Mouse (Mus musculus): ENCODE data around the gene Nectin1. TPM values are rescaled to one million over a fixed set of nuclear protein-coding genes. Genes with fewer than 3 reads are reported as not detected.

Gene Nectin1
- polyA plus RNA-seq, 1 experiment from 2014 or later = 3.8 TPM

DNA sequence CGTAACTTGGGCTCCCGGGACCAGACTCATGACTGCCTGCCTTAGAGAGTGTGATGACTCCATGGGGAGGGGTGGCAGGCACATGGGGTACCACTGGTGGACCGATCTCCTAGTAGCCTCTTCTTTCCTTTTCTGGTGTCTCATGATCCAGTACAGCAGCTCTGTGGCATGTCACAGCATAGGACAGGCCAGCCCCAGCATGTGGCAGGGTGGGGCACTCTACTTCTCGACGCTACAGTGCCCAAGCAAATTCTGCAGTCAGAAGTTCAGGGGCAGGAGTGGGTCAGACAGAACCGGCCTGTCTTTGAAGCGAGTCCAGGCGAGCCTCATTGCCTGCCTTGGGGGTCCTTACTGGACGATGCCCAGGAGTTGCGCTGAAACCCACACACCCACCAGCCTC lies 13.4 kb downstream of the Nectin1 start:
- H3K27ac ChIP-seq = no peak overlapping the region
- H3K4me3 ChIP-seq = no peak overlapping the region
- WGBS = 68% methylated on average over 10 of the region's 10 CpGs
- DNase-seq (ENCODE audit: low spot score) = no peak
- no peaks in the 10 kb centered on the region for H3K9me3 ChIP-seq (replicated peaks)
- 0 out of 2 replicates have a peak, but pooled peaks cover 4% of the 10 kb centered on the region for H3K27me3 ChIP-seq (ENCODE audit: low read depth, poor library complexity, severe bottlenecking)
- no peaks in the 10 kb centered on the region for H3K36me3 ChIP-seq
- peaks cover 64% of the 10 kb centered on the region for H3K4me1 ChIP-seq

DNA sequence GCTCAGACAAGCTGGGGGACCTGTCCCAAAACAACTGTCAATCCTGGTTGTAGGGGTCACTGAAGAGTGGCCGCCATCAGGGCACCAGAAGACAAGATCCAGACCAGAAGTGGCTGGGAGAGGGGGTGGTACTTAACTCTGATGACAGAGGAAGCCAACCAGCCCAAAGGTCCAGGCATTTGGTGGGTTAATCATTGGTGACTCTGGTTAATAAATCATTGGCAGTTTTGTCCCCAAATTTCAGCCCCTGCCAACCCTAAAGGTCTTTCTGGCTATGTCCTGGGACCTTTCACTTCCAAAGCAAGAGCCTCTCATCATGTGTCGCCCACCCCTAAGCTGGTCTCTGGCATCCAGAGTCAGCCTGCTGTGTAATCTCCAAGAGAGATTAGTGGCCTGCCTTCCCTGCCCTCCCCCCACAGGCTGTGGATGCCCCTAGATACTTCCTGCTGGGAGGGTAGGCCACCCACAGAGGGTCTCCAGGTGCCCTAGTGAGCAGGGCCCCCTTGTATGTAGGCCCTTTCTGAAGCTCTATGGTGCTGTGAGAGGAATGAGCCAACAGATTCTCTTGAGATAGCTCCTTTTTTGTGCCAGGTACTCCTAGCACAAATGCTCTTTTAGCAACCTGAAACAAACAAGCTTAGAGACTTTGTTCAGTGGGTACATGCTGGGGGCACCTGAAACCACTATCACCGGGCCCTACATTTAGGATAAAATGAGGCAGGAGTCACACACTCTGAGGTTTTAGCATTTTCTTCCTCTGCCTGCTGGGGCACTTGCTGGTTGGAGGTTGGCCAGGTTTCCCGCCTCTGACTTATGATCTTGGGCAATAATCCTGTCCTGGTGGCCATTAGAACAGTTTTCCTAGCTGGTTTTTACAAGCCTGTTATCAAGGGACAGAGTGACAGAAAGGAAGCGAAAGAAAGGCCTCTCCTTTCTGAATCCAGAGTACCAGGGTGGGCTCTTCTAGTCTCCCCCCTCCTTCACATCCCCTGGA lies 14.5 kb downstream of the Nectin1 start:
- no peak overlapping the region for H3K4me3 ChIP-seq
- 0 out of 2 replicates have a peak, but pooled peaks cover 4% of the 10 kb centered on the region for H3K27me3 ChIP-seq (ENCODE audit: low read depth, poor library complexity, severe bottlenecking)
- DNase-seq (ENCODE audit: low spot score) = no peak
- WGBS = 43% methylated on average over 5 of the region's 5 CpGs
- H3K9me3 ChIP-seq (replicated peaks) = no peaks in the 10 kb centered on the region
- peaks cover 64% of the 10 kb centered on the region for H3K4me1 ChIP-seq
- no peaks in the 10 kb centered on the region for H3K36me3 ChIP-seq
- no peak overlapping the region for H3K27ac ChIP-seq

DNA sequence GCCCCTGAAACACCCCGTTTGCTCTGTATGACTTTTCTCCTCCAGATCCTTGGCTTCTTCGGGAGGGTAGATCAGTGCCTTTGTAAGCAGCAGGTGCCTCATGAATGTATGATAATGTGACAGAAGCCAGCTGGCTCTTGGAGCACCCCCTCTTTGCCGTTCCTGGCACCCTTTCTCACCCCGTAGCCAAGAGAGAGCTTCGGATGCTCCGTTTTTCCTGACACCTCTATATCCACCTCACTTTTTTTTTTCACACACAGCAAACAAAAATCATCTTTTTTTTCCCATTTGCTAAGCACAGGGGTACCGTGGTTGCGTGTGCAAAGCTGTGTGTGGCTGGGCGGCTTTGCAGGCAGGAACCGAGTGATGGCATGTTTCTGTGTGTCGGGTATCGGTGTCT lies 16.3 kb downstream of the Nectin1 start:
- Histone ChIP-seq H3K36me3 (0 out of 2 replicates have a peak, but pooled peaks cover 4% of the 10 kb centered on the region), H3K4me1 (peaks cover 49% of the 10 kb centered on the region), H3K27ac (no peak overlapping the region), H3K27me3 (ENCODE audit: low read depth, poor library complexity, severe bottlenecking) (no peaks in the 10 kb centered on the region), H3K4me3 (no peak overlapping the region), H3K9me3 (replicated peaks) (no peaks in the 10 kb centered on the region)
- DNase-seq (ENCODE audit: low spot score) = no peak
- WGBS = 88% methylated on average over 12 of the region's 12 CpGs

DNA sequence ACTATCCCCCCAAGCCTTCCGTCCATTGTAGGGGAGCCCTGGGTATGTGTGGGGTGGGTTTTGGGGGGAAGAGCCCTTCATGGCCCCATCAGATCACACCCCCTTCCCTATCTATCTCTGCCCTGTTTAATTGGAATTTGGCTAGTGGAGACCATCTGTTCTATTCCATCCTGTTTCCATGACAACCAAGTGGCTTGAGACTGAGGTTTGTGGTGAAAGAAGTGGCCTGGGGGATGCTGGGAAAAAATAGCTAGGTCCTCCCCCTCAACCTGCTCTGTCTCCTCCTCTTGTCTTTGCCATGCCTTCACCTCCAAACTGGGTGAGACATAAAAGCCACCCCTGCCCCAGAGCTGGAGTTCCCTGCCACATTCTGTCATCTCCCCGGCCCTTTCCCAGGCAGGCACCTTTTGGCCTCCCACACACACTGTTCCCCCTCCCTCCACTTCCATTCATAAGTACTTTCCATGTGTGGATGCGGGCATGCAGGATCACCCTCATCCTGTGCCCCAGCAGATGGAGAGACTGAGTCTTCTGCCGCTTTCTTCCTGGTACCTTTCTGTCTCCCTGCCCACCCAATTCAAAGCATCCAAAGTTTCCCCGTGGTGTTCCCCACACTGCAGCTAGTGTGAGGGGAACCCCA lies 17.5 kb downstream of the Nectin1 start:
- 0 out of 2 replicates have a peak, but pooled peaks cover 4% of the 10 kb centered on the region for H3K36me3 ChIP-seq
- H3K9me3 ChIP-seq (replicated peaks) = no peaks in the 10 kb centered on the region
- peak overlapping the region; percentile 42 for H3K27ac ChIP-seq
- H3K4me1 ChIP-seq = peaks cover 42% of the 10 kb centered on the region
- DNase-seq (ENCODE audit: low spot score) = no peak
- no peaks in the 10 kb centered on the region for H3K27me3 ChIP-seq (ENCODE audit: low read depth, poor library complexity, severe bottlenecking)
- 69% methylated on average over 5 of the region's 5 CpGs for WGBS
- no peak overlapping the region for H3K4me3 ChIP-seq

DNA sequence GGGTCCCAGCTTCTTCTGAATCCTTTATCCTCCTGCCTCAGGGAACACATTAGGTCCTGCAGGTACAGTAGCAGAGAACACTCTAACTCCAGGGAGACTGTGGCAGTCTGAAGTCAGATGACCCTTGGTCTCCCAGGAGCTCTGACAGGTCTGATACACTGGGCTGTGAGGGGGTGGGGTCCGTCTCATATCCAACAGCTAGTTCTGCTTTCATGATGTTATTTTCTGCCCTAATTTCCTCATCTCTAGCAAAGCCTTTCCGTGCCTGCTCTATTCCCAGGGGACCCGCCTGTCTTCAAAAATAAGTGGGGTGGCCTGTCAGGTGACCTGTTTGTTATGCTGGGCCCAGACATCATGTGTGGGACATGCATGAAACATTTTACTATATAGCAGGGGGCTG lies 18.2 kb downstream of the Nectin1 start:
- Histone ChIP-seq H3K27ac (peak overlapping the region; percentile 42; the same call in 1 of the 2 replicates), H3K4me3 (no peak overlapping the region), H3K9me3 (replicated peaks) (no peaks in the 10 kb centered on the region), H3K4me1 (peaks cover 35% of the 10 kb centered on the region), H3K36me3 (0 out of 2 replicates have a peak, but pooled peaks cover 4% of the 10 kb centered on the region), H3K27me3 (ENCODE audit: low read depth, poor library complexity, severe bottlenecking) (no peaks in the 10 kb centered on the region)
- WGBS = 80% methylated on average over 3 of the region's 3 CpGs
- DNase-seq (ENCODE audit: low spot score) = no peak

DNA sequence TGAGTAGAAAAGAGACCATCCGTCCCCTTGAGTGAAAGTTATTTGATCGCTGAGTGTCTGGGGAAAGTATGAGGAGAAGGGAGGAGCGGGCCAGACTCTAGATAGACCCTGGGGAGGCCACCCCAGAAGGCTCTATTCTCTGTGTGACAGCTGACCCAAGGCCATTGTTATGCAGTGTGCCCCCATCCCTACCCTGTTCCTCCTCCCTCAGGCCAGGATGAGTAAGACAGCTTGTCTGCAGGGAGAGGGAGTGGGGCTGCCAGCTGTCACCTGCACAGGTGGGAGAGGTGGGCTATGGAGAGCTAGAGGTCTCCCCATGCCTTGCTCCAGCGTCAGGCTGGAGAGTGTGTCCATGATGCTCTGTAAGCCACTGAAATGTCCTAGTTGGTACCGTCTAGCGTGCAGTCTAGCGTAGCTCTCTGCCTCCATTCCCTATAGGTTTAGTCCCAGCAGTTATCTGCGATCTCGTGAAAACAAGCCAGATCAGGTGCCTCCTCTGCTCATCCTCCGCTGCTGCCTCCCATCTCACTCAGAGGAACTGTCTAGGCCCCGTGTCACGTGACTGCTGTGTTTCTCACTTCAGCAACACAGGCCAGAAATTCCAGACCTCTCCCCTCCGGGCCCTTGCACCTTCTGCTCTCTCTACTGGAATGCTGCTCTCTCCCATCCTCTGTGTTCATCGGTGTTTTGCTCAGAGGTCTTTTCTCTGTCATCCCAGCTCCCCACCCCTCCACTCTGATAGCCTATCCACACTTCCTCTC lies 21.8 kb downstream of the Nectin1 start:
- WGBS = 68% methylated on average over 14 of the region's 14 CpGs
- no peaks in the 10 kb centered on the region for H3K9me3 ChIP-seq (replicated peaks)
- no peaks in the 10 kb centered on the region for H3K27me3 ChIP-seq (ENCODE audit: low read depth, poor library complexity, severe bottlenecking)
- no peak overlapping the region for H3K27ac ChIP-seq
- 0 out of 2 replicates have a peak, but pooled peaks cover 4% of the 10 kb centered on the region for H3K36me3 ChIP-seq
- H3K4me1 ChIP-seq = peaks cover 37% of the 10 kb centered on the region
- no peak for DNase-seq (ENCODE audit: low spot score)
- no peak overlapping the region for H3K4me3 ChIP-seq

DNA sequence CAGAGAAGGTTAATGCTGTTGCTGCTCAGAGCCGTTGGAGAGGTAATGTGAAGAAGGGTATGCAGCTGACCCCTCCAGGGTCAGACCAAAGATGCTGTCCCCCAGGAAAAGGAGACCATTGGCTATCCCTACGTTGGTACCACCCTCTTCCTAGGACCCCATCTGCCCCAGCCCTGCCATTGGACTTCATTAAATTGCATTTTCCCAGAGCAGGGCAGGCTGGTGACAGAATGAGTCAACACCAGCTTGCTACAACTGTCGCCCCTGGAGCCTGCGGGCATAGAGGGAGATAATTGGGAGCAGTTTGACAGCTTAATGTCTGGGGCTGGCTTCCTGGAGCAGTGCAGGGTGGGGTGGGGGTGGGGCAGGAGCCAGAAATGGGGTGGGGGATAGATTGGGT lies 25.0 kb downstream of the Nectin1 start:
- H3K27ac ChIP-seq = no peak overlapping the region
- H3K4me3 ChIP-seq = no peak overlapping the region

DNA sequence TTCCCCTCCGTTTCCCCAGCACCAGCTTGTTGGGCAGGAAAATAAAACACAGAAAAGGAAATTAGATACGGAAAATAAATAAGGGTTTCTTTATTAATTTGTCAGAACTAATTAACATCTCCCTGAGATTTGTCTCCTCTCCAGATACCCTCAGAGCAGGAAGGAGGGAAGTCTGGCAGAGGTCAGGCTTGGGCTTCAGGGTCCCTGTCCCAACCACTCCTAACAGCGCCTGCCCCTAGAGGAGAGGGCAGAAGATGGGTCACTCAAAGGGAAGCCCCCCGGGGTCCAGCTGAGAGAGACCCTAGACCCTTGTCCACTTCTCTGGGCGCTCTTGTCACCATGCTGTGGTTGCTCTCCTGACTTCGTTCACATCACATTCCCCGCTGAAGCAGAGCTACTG lies 25.4 kb downstream of the Nectin1 start:
- Histone ChIP-seq H3K27me3 (ENCODE audit: low read depth, poor library complexity, severe bottlenecking) (no peaks in the 10 kb centered on the region), H3K9me3 (replicated peaks) (no peaks in the 10 kb centered on the region), H3K4me3 (no peak overlapping the region), H3K36me3 (no peaks in the 10 kb centered on the region), H3K4me1 (peaks cover 42% of the 10 kb centered on the region), H3K27ac (no peak overlapping the region)
- WGBS = 66% methylated on average over 7 of the region's 7 CpGs
- DNase-seq (ENCODE audit: low spot score) = no peak

More for the DNA sequence above, 25.0 kb downstream of the Nectin1 start:
- Histone ChIP-seq H3K9me3 (replicated peaks) (no peaks in the 10 kb centered on the region), H3K27me3 (ENCODE audit: low read depth, poor library complexity, severe bottlenecking) (no peaks in the 10 kb centered on the region), H3K36me3 (0 out of 2 replicates have a peak, but pooled peaks cover 2% of the 10 kb centered on the region), H3K4me1 (peaks cover 38% of the 10 kb centered on the region)
- 4% methylated on average over 4 of the region's 4 CpGs for WGBS
- DNase-seq (ENCODE audit: low spot score) = no peak

DNA sequence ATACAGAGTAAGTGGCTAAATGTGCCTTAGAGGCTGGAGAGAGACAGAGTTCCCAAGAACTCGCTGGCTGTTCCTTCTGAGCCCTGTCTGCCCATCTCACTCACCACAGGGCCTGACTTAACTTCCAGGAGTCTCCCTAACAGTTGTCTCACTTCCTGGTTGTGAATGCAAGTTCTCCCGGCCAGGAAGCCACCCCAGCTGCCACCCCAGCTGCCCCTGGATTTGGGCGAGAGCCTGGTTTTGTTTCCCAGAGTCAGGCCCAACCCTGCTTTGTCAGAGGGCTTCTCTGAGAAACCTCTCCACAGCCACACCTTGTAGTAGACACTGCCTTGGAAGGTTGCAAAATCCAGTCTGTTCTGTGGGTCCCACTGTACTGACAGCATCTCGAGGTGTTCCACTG lies 26.2 kb downstream of the Nectin1 start:
- no peaks in the 10 kb centered on the region for H3K9me3 ChIP-seq (replicated peaks)
- H3K36me3 ChIP-seq = no peaks in the 10 kb centered on the region
- WGBS = 85% methylated on average over 4 of the region's 4 CpGs
- no peak overlapping the region for H3K4me3 ChIP-seq
- H3K27me3 ChIP-seq (ENCODE audit: low read depth, poor library complexity, severe bottlenecking) = no peaks in the 10 kb centered on the region
- H3K4me1 ChIP-seq = peaks cover 48% of the 10 kb centered on the region
- H3K27ac ChIP-seq = no peak overlapping the region
- no peak for DNase-seq (ENCODE audit: low spot score)

DNA sequence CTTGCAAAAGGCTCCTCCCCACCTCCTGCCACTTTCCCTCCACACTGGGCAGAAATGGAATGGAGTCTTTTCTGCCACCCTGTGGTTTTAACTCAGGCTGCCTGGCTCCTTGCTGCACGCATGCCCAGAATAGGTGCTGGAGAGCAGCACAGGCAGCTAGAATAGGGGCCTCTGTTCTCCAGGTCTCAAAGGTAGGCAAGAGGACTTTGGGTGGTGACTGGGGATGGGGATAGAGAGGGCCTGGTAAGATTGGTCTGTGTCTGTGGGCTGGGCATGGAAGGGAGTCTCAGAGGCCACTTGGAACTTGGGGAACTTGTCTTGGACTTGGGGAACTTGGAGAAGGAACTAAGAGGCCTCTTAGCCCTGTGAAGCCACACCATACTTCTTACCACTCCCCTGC lies 27.3 kb downstream of the Nectin1 start:
- no peaks in the 10 kb centered on the region for H3K27me3 ChIP-seq (ENCODE audit: low read depth, poor library complexity, severe bottlenecking)
- no peak for DNase-seq (ENCODE audit: low spot score)
- 84% methylated on average over 1 of the region's 1 CpGs for WGBS
- no peak overlapping the region for H3K4me3 ChIP-seq
- H3K9me3 ChIP-seq (replicated peaks) = no peaks in the 10 kb centered on the region
- H3K4me1 ChIP-seq = peaks cover 54% of the 10 kb centered on the region
- no peak overlapping the region for H3K27ac ChIP-seq
- no peaks in the 10 kb centered on the region for H3K36me3 ChIP-seq

DNA sequence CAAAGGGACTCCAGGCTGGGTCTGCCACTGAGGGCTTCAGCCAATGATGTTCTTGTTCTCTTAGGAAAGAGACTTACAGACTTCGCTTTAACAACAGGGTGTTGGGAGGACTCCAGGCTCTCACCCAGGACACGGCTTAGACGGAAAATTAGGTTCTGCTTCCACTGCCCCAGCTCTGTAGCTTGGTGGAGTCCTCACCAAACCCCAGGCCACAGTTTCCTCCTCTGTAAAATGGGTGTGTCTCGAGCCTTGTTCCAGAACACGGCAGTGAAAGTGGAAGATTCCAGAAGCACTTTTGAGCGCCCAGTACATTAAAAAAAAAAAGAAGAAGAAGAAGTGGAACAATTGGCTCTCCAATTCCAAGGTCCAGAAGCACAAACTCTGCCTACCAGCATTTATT lies 28.7 kb downstream of the Nectin1 start:
- H3K9me3 ChIP-seq (replicated peaks) = no peaks in the 10 kb centered on the region
- no peak for DNase-seq (ENCODE audit: low spot score)
- no peak overlapping the region for H3K4me3 ChIP-seq
- H3K27me3 ChIP-seq (ENCODE audit: low read depth, poor library complexity, severe bottlenecking) = no peaks in the 10 kb centered on the region
- no peak overlapping the region for H3K27ac ChIP-seq
- H3K4me1 ChIP-seq = peaks cover 68% of the 10 kb centered on the region
- H3K36me3 ChIP-seq = no peaks in the 10 kb centered on the region
- 91% methylated on average over 6 of the region's 6 CpGs for WGBS

DNA sequence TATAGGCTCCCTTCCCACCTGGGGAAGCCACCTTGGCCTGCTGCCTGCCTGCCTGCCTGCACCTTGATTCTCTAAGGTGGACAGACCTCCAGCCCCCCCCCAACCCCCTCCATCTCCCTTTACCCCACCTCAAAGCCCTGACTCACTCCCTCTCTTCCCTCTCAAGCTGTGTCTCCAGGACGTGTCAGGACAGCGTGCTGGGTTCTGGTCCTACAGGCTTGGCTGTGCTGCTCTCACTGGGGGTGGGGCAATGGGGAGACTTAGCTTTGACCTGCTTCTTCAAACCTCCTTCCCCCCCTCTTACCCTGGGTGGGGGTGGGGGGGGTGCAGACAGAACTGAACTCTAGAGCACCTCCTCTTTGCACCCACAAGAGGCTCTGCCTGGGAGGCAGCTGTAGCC lies 29.7 kb downstream of the Nectin1 start:
- 74% methylated on average over 2 of the region's 2 CpGs for WGBS
- peak overlapping the region; percentile 42; the same call in 1 of the 2 replicates for H3K27ac ChIP-seq
- H3K4me1 ChIP-seq = peaks cover 72% of the 10 kb centered on the region
- no peaks in the 10 kb centered on the region for H3K27me3 ChIP-seq (ENCODE audit: low read depth, poor library complexity, severe bottlenecking)
- DNase-seq (ENCODE audit: low spot score) = no peak
- no peaks in the 10 kb centered on the region for H3K36me3 ChIP-seq
- H3K4me3 ChIP-seq = no peak overlapping the region
- H3K9me3 ChIP-seq (replicated peaks) = no peaks in the 10 kb centered on the region
